Mouse (Mus musculus) hindbrain, embryonic 14.5 days (tissue): Measurements from ENCODE around the gene Dnm1. TPM values are rescaled to one million over a fixed set of nuclear protein-coding genes. Genes with fewer than 3 reads are reported as not detected.

ENCODE experiments used
- ATAC-seq: fragments of 200-750 bp; cut with Nextera tagmentation; 2 replicates; pipeline ENCODE4 v1.8.0; 2017; ENCODE audit warnings: moderate number of reproducible peaks, mild to moderate bottlenecking, moderate TSS enrichment, moderate library complexity; ENCODE audit not compliant: low FRiP score
- DNase-seq: peaks from one replicate; pipeline ENCODE4 v3.0.0-alpha.2; 2015; ENCODE audit warnings: low spot score
- H3K27ac ChIP-seq: fragments of 300-500 bp; sonication (generic); 2 replicates; pipeline ENCODE4 v1.5.1; 2014; ENCODE audit warnings: mild to moderate bottlenecking, moderate library complexity
- H3K27me3 ChIP-seq: fragments of 300-500 bp; sonication (generic); 2 replicates; pipeline ENCODE4 v1.6.1; 2014; ENCODE audit warnings: mild to moderate bottlenecking, low read length, mixed read lengths; ENCODE audit not compliant: control insufficient read depth, insufficient read depth
- H3K36me3 ChIP-seq: fragments of 300-500 bp; sonication (generic); replicated peaks from 2 replicates; pipeline ENCODE4 v1.6.1; 2014; ENCODE audit not compliant: control insufficient read depth, insufficient read depth
- H3K4me1 ChIP-seq: fragments of 300-500 bp; sonication (generic); replicated peaks from 2 replicates; pipeline ENCODE4 v1.6.1; 2014; ENCODE audit warnings: antibody characterized with exemption, low read length, mixed read lengths; ENCODE audit not compliant: control insufficient read depth, insufficient read depth
- H3K4me2 ChIP-seq: fragments of 300-500 bp; sonication (generic); replicated peaks from 2 replicates; pipeline ENCODE4 v1.6.1; 2014; ENCODE audit warnings: mild to moderate bottlenecking, moderate library complexity
- H3K4me3 ChIP-seq: fragments of 300-500 bp; sonication (generic); replicated peaks from 2 replicates; pipeline ENCODE4 v1.5.1; 2014; ENCODE audit warnings: mild to moderate bottlenecking, low read length
- H3K9ac ChIP-seq: fragments of 300-500 bp; sonication (generic); 2 replicates; pipeline ENCODE4 v1.6.1; 2014
- H3K9me3 ChIP-seq: fragments of 300-500 bp; sonication (generic); 2 replicates; pipeline ENCODE4 v1.6.1; 2016; ENCODE audit warnings: low read length; ENCODE audit not compliant: control insufficient read depth
- WGBS: fragments of 180-500 bp; shearing (Covaris S2); extraction: QIAGEN DNeasy Blood & Tissue Kit; methylation state at CpG from one replicate; pipeline ENCODE4 v1.1.7; 2014; 5-methylcytosine and 5-hydroxymethylcytosine counted together
- polyA plus RNA-seq: library from polyadenylated mRNA; unstranded; fragments of >200 nt; fragmentation: Nextera tagmentation; extraction: Ambion mirVana; gene quantifications from 2 replicates; pipeline ENCODE4 v1.2.1, GENCODE M21; 2014

Dnm1 gene
- polyA plus RNA-seq, 1 experiment from 2014 or later = 123 TPM

DNA sequence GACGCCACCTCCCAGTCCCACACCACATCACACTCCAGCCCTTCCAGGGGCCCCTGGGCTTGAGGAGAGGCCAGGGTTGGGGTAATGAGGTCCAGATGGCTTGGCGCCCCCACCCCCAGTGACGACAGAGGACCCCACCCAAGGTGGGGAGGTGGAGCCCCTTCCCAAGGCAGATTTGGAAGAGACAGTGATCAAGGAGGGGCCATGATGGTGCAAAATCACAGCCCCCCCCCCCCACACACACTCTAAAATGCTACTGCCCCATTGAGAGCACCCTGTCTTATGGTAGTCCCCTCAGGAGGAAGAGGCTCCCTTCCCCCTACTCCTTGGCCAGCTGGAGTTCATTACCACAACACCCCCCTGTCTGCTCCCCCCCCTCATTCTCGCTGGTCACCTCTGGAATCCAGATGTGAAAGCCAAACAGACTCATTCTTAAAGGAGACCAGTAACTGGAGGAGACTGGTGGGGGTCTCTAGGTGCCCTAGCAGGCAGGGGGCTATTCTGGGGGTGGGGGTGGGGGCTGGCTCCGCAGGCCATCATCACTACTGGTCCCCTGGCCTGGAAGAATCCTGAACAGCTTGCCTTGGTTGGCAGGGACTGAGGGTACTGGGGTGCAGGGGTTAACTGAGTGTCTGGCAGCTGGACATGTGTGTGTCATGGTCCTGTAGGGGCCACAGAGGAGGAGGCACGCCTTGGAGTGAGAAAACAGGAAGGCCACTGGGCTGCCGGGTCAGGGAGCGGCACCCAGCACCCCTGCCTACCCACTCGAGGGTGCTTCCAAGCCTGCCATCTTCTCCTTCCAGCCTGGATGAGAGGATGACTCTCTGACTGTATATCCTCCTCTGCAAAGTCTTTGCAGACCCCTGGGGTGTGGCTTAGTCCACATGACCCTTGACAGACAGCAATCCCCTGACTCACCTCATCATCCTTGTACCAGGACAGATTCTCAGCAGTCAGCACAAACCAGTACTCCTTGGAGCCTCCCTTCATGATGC is 33.3 kb downstream of the Dnm1 start:
- Histone ChIP-seq H3K9ac (0 out of 2 replicates have a peak overlapping the region, but pooled peaks have one; percentile 20), H3K4me3 (no peak overlapping the region), H3K4me1 (peaks cover 28% of the 10 kb centered on the region), H3K27ac (no peak overlapping the region), H3K27me3 (peaks cover 2% of the 10 kb centered on the region; the same call in 1 of the 2 replicates), H3K36me3 (peaks cover 50% of the 10 kb centered on the region), H3K4me2 (no peak overlapping the region), H3K9me3 (no peaks in the 10 kb centered on the region)
- no peak for DNase-seq
- 59% methylated on average over 9 of the region's 9 CpGs for WGBS
- no peak for ATAC-seq

DNA sequence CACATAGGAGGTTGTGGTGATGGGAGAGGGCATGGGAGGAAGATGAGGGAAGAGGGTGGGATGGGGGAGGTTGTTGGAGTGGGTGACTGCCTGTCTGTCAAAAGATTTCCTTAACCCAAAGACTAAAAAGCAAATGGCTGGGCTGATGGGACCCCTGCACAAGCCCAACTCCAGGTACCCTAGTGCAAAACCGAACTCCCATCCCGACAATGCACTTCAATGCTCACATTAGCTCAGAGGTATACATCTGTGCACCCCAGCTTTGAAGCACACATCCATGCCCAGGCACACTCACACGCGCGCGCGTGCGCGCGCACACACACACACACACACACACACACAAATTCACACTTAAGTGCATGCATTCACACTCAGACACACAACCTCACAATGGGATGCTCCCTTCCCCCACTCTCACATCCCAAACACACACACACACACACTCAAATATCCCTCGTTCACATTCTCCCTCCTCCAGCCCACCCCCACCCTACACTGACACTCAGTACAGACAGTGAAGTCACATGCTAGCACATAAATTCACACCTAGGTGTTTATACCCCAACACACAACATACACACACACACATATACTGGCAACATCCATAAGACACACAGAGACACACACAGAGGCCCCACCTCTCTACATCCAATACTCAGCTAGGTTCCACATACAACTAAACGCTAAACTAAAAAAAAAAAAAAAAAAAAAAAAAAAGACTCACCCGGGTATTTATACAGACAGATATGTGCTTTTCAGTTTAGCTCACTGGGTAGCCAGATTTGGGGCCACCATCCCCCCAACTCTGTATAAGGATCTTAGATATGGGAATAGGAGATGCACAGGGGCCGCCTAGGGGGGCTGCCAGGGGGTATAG is 34.2 kb downstream of the Dnm1 start:
- H3K9me3 ChIP-seq = no peaks in the 10 kb centered on the region
- 82% methylated on average over 14 of the region's 14 CpGs for WGBS
- peaks cover 5% of the 10 kb centered on the region; the same call in 1 of the 2 replicates for H3K27me3 ChIP-seq
- H3K27ac ChIP-seq = peak overlapping the region; percentile 24; the same call in 1 of the 2 replicates
- ATAC-seq = no peak
- H3K4me3 ChIP-seq = peak overlapping the region; percentile 14
- peak overlapping the region; percentile 40 for H3K4me2 ChIP-seq
- H3K9ac ChIP-seq = peak overlapping the region; percentile 20; the same call in 1 of the 2 replicates
- peaks cover 52% of the 10 kb centered on the region for H3K36me3 ChIP-seq
- peaks cover 28% of the 10 kb centered on the region for H3K4me1 ChIP-seq
- no peak for DNase-seq

DNA sequence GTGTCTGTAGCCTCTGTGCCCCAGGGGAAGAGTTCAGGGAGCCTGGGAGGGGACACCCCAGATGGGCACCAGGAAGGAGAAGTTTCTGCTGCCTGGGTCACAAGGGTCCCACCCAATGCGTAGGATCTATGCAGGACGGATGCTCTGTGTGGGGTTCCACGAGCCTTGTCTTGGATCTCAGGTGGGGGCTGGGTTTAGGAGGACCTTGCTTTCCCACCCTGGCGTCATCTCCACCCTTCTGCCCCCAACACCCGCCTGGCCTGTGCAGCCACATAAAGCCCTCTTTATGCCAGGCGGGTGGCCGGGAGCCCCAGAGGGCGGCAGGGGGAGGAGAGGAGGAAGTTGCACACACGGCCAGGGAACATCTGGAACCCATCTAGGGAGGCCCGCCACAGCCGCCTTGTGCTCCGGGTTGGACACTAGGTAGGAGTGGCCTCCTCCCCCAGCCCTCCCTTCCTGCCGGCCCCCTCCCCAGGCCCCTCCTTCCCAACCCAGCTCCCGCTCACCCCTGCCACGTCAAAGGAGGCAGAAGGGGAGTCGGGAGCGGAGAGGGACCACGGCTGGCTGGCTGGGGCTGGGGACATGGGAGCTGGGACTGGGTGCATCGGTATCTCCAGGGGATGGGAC is 35.2 kb downstream of the Dnm1 start:
- no peaks in the 10 kb centered on the region for H3K9me3 ChIP-seq
- ATAC-seq (no peak), DNase-seq (no peak)
- H3K4me1 ChIP-seq = peaks cover 22% of the 10 kb centered on the region
- H3K4me2 ChIP-seq = peak overlapping the region; percentile 40
- H3K27me3 ChIP-seq = peaks cover 5% of the 10 kb centered on the region; the same call in 1 of the 2 replicates
- H3K4me3 ChIP-seq = peak overlapping the region; percentile 14
- WGBS = 11% methylated on average over 19 of the region's 19 CpGs
- peak overlapping the region; percentile 20; the same call in 1 of the 2 replicates for H3K9ac ChIP-seq
- peaks cover 61% of the 10 kb centered on the region for H3K36me3 ChIP-seq
- H3K27ac ChIP-seq = peak overlapping the region; percentile 26; the same call in 1 of the 2 replicates

DNA sequence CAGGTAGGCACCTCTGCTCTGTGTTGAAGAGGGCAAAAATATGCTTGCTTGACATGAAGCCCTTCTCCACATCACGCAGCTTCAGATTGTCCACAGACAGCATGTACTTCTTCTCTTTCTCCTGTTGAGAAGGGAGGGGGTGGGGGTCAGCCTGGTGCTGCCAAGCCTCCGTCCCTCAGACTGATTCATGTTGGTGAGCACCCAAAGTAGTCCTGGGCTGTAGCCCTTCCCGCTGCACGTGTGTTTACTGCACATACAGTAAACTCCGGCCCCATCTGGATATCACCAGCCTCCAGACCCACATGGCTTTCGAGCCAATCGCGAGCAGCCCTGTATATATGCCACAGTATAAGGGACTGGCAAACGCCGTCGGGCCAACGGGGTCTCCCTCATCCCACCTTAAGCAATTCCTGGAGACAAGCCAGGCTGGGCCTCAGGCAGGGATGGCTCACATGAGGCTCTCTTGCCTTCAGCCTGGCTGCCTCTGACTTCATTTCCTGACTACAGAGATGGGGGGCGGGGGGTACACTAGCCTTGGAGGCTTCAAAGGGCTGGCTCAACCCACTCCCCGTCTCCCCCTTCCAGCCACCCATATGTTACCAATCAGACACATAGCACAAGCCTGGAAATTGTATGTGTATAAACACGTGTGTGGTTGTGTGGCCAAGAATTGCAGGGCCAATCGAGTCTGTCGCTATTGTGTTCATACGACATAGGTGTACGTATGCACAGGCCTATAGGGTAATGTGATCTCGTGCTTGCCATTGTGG is 36.1 kb downstream of the Dnm1 start:
- H3K4me1 ChIP-seq = peaks cover 21% of the 10 kb centered on the region
- H3K9ac ChIP-seq = no peak overlapping the region
- no peak for DNase-seq
- peak overlapping the region; percentile 32 for H3K27ac ChIP-seq
- 78% methylated on average over 20 of the region's 20 CpGs for WGBS
- no peak for ATAC-seq
- H3K27me3 ChIP-seq = peaks cover 5% of the 10 kb centered on the region
- H3K4me2 ChIP-seq = no peak overlapping the region
- no peak overlapping the region for H3K4me3 ChIP-seq
- H3K36me3 ChIP-seq = peaks cover 59% of the 10 kb centered on the region
- no peaks in the 10 kb centered on the region for H3K9me3 ChIP-seq

DNA sequence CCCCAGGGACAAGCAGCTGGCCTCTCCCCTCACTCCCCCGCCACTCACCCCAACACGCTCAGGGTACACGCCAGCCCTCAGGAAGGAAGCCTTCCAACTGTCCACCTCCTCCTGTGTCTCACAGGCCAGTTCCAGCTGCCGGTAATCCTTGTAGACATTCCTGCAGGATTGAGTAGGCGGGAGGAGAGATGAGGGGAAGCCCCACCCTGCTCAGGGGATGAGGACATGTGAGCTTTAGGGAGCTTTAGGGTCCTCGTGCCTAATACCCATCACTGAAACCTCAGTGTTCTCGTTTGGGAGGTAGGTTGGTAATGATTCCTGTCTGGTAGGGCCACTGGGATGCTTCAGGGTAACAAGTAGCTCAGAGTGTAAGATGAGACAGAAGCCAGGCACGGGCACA is 37.4 kb downstream of the Dnm1 start:
- no peaks in the 10 kb centered on the region for H3K9me3 ChIP-seq
- H3K4me2 ChIP-seq = no peak overlapping the region
- H3K27ac ChIP-seq = no peak overlapping the region
- H3K4me3 ChIP-seq = no peak overlapping the region
- no peak for ATAC-seq
- no peak overlapping the region for H3K9ac ChIP-seq
- peaks cover 26% of the 10 kb centered on the region for H3K4me1 ChIP-seq
- no peak for DNase-seq
- 28% methylated on average over 8 of the region's 8 CpGs for WGBS
- peaks cover 62% of the 10 kb centered on the region for H3K36me3 ChIP-seq
- H3K27me3 ChIP-seq = peaks cover 9% of the 10 kb centered on the region

DNA sequence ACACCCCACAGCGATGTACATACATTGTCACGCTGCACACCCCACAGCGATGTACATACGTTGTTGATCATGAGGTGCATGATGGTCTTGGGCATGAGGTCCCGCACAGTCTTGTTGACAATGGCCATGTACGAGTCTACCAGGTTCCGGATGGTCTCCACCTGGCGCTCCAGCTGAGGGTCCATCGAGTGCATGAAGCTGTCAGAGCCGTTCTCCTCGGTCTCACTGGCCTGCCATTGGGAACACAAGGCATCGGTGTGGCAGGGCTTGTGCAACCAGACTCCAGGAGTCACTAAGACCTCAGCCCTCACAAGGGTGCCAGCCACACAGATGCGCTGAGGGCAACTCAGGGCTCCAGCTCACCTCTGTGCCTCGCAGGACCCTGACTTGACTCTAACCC is 38.3 kb downstream of the Dnm1 start:
- ATAC-seq (no peak), DNase-seq (no peak)
- Histone ChIP-seq H3K27ac (no peak overlapping the region), H3K4me1 (peaks cover 26% of the 10 kb centered on the region), H3K9ac (no peak overlapping the region), H3K27me3 (peaks cover 9% of the 10 kb centered on the region), H3K4me2 (no peak overlapping the region), H3K9me3 (no peaks in the 10 kb centered on the region), H3K36me3 (peaks cover 61% of the 10 kb centered on the region), H3K4me3 (no peak overlapping the region)
- 93% methylated on average over 14 of the region's 14 CpGs for WGBS

DNA sequence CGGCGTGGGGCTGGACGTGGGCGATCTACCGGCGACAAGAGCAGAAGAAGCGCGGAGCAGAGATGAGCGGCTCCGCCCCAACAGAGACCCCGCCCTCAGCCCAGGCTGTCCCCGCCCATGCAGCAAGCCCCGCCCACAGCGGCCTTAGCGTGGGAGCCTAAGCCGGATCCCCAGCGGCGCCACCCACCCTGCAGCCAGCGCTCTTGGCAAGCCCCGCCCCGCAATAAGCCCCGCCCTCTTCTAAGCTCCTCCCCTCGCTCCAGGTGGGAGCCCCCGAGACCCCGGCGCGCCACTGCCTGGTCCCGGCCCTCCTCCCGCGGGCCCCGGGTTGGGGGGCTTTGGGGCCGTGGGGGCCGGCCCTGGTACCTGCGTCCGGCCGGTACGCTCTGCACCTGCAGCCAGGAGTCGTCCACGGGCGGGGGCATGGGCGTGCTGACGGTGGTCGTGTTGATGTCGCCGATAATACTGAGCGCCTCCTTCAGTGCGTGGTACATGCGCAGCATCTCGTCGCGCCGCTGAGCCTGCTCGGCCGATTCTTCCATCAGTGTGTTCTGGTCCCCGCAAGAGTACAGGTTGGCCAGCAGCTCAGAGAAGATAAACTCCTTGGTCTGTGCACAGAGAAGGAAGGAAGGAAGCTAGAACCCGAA is 40.7 kb downstream of the Dnm1 start:
- peaks cover 17% of the 10 kb centered on the region for H3K4me1 ChIP-seq
- no peaks in the 10 kb centered on the region for H3K9me3 ChIP-seq
- H3K4me3 ChIP-seq = peak overlapping the region; percentile 40
- peak overlapping the region; percentile 68 for H3K4me2 ChIP-seq
- H3K9ac ChIP-seq = peak overlapping the region; percentile 60
- peaks cover 74% of the 10 kb centered on the region for H3K36me3 ChIP-seq
- DNase-seq (peak; percentile 70), ATAC-seq (peak; percentile 63)
- no peak overlapping the region for H3K27ac ChIP-seq
- H3K27me3 ChIP-seq = peaks cover 9% of the 10 kb centered on the region
- 2% methylated on average over 52 of the region's 56 CpGs for WGBS
